Mouse (Mus musculus) kidney, adult 2 months (tissue): Measurements from ENCODE around the gene Lyrm4.

Source experiments
- CTCF ChIP-seq: fragments of 200-500 bp; conservative IDR thresholded peaks from 2 replicates; pipeline ENCODE4 v1.5.1; 2011; ENCODE audit warnings: low read depth, mild to moderate bottlenecking, control low read depth, low read length, moderate library complexity, mixed read lengths; ENCODE audit not compliant: insufficient read depth, insufficient read length
- POLR2A ChIP-seq: fragments of 200-500 bp; IDR thresholded peaks from one replicate; pipeline ENCODE4 v1.6.1; 2011; ENCODE audit warnings: low read depth, low read length, control low read depth

GRCm38 (mm10) chr13:35980471-35980870 is 136.9 kb downstream of the Lyrm4 start:
- TF ChIP-seq CTCF = no peak
- TF ChIP-seq POLR2A = no peak
